Mouse (Mus musculus): Measurements from ENCODE around the gene Rora.

DNA sequence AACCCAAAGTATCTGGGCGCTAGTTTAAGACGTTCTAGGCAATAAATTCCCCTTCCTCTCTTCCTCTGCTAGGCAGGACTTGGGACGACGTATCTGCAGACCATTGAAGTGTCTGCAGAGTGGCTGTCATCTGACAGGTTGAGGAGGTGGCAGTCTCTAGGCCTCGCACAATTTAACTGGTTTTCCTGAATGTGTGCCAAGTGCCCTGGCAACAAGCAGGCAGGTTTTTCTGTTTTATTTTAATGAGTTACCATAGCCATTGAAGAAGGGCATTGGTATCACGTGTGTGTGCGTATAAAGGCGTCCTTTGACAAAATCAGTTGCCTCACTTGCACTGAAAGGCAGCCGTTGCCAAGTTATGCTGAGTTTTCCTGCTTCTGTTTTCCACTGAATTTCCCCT, 619.3 kb downstream of the Rora start:
- TF ChIP-seq POLR2A (IDR thresholded peaks at IDR 0.05; ENCODE audit: control insufficient read depth, extremely low read depth, insufficient read depth, low read length, poor library complexity): no peak
- no peak for TF ChIP-seq CTCF (IDR thresholded peaks at IDR 0.05; ENCODE audit: borderline replicate concordance, control insufficient read depth, extremely low read depth, insufficient read depth, low read length, poor library complexity)

Data from thymus, adult 2 months (tissue).